Mouse (Mus musculus): Measurements from ENCODE around the gene Megf6. TPM values are rescaled to one million over a fixed set of nuclear protein-coding genes. Genes with fewer than 3 reads are reported as not detected.

Gene Megf6
- polyA plus RNA-seq, 1 experiment from 2014 or later, result 12.7 TPM

GRCm38 (mm10) chr4:154137139-154137538 is 33.4 kb upstream of the Megf6 start:
- Histone ChIP-seq H3K9me3 (ENCODE audit: control insufficient read depth, low read length) (no peaks in the 10 kb centered on the region), H3K4me2 (replicated peaks; ENCODE audit: low read depth, low read length) (no peak overlapping the region), H3K4me3 (ENCODE audit: low read length) (no peak overlapping the region), H3K36me3 (ENCODE audit: control insufficient read depth, insufficient read depth, low read length) (no peaks in the 10 kb centered on the region), H3K4me1 (ENCODE audit: control insufficient read depth, insufficient read depth, low read length) (peaks cover 18% of the 10 kb centered on the region), H3K9ac (ENCODE audit: low read depth, low read length) (no peak overlapping the region), H3K27ac (ENCODE audit: low read depth, low read length) (no peak overlapping the region), H3K27me3 (ENCODE audit: control insufficient read depth, insufficient read depth, low read length) (peaks cover 50% of the 10 kb centered on the region)
- ATAC-seq (ENCODE audit: low FRiP score, low TSS enrichment), result no peak
- WGBS, result 65% methylated on average over 5 of the region's 5 CpGs

GRCm38 (mm10) chr4:154139671-154140181 is 30.8 kb upstream of the Megf6 start:
- peak overlapping the region; percentile 58 for H3K9ac ChIP-seq (ENCODE audit: low read depth, low read length)
- under 1% methylated on average over 43 of the region's 59 CpGs for WGBS
- peak; percentile 39 for ATAC-seq (ENCODE audit: low FRiP score, low TSS enrichment)
- H3K36me3 ChIP-seq (ENCODE audit: control insufficient read depth, insufficient read depth, low read length), result no peaks in the 10 kb centered on the region
- H3K27me3 ChIP-seq (ENCODE audit: control insufficient read depth, insufficient read depth, low read length), result peaks cover 50% of the 10 kb centered on the region
- H3K9me3 ChIP-seq (ENCODE audit: control insufficient read depth, low read length), result no peaks in the 10 kb centered on the region
- peak overlapping the region; percentile 91 for H3K4me2 ChIP-seq (replicated peaks; ENCODE audit: low read depth, low read length)
- H3K4me1 ChIP-seq (ENCODE audit: control insufficient read depth, insufficient read depth, low read length), result peaks cover 19% of the 10 kb centered on the region
- H3K27ac ChIP-seq (ENCODE audit: low read depth, low read length), result no peak overlapping the region
- H3K4me3 ChIP-seq (ENCODE audit: low read length), result peak overlapping the region; percentile 50

GRCm38 (mm10) chr4:154140182-154140212 is 30.5 kb upstream of the Megf6 start, which contains the start of gene Trp73:
Gene Trp73 (minus strand): TSS chr4:154140208.
- no CpG with 5 or more reads among the region's 4 CpGs for WGBS
- Histone ChIP-seq H3K4me3 (ENCODE audit: low read length) (peak within 1 kb of the TSS; percentile 50), H3K9ac (ENCODE audit: low read depth, low read length) (peak within 1 kb of the TSS; percentile 58), H3K27me3 (ENCODE audit: control insufficient read depth, insufficient read depth, low read length) (peaks cover 50% of the 10 kb centered on the region), H3K27ac (ENCODE audit: low read depth, low read length) (no peak within 1 kb of the TSS), H3K4me1 (ENCODE audit: control insufficient read depth, insufficient read depth, low read length) (peaks cover 19% of the 10 kb centered on the region), H3K36me3 (ENCODE audit: control insufficient read depth, insufficient read depth, low read length) (no peaks in the 10 kb centered on the region), H3K9me3 (ENCODE audit: control insufficient read depth, low read length) (no peaks in the 10 kb centered on the region), H3K4me2 (replicated peaks; ENCODE audit: low read depth, low read length) (peak within 1 kb of the TSS; percentile 91)
- ATAC-seq (ENCODE audit: low FRiP score, low TSS enrichment), result no peak

GRCm38 (mm10) chr4:154140213-154141008 is 30.1 kb upstream of the Megf6 start:
- H3K27ac ChIP-seq (ENCODE audit: low read depth, low read length), result no peak overlapping the region
- ATAC-seq (ENCODE audit: low FRiP score, low TSS enrichment), result peak; percentile 8; the same call in 1 of the 2 replicates
- H3K36me3 ChIP-seq (ENCODE audit: control insufficient read depth, insufficient read depth, low read length), result no peaks in the 10 kb centered on the region
- H3K4me1 ChIP-seq (ENCODE audit: control insufficient read depth, insufficient read depth, low read length), result peaks cover 19% of the 10 kb centered on the region
- H3K9ac ChIP-seq (ENCODE audit: low read depth, low read length), result peak overlapping the region; percentile 58
- peaks cover 48% of the 10 kb centered on the region for H3K27me3 ChIP-seq (ENCODE audit: control insufficient read depth, insufficient read depth, low read length)
- 1% methylated on average over 40 of the region's 46 CpGs for WGBS
- no peaks in the 10 kb centered on the region for H3K9me3 ChIP-seq (ENCODE audit: control insufficient read depth, low read length)
- peak overlapping the region; percentile 50 for H3K4me3 ChIP-seq (ENCODE audit: low read length)
- H3K4me2 ChIP-seq (replicated peaks; ENCODE audit: low read depth, low read length), result peak overlapping the region; percentile 91

GRCm38 (mm10) chr4:154141009-154141867 is 29.3 kb upstream of the Megf6 start:
- peaks cover 2% of the 10 kb centered on the region; the same call in 1 of the 2 replicates for H3K36me3 ChIP-seq (ENCODE audit: control insufficient read depth, insufficient read depth, low read length)
- peak overlapping the region; percentile 91 for H3K4me2 ChIP-seq (replicated peaks; ENCODE audit: low read depth, low read length)
- peaks cover 47% of the 10 kb centered on the region for H3K27me3 ChIP-seq (ENCODE audit: control insufficient read depth, insufficient read depth, low read length)
- peaks cover 19% of the 10 kb centered on the region for H3K4me1 ChIP-seq (ENCODE audit: control insufficient read depth, insufficient read depth, low read length)
- H3K9ac ChIP-seq (ENCODE audit: low read depth, low read length), result no peak overlapping the region
- H3K27ac ChIP-seq (ENCODE audit: low read depth, low read length), result no peak overlapping the region
- no peak for ATAC-seq (ENCODE audit: low FRiP score, low TSS enrichment)
- WGBS, result 2% methylated on average over 42 of the region's 42 CpGs
- H3K4me3 ChIP-seq (ENCODE audit: low read length), result peak overlapping the region; percentile 82; the same call in 1 of the 2 replicates
- no peaks in the 10 kb centered on the region for H3K9me3 ChIP-seq (ENCODE audit: control insufficient read depth, low read length)

GRCm38 (mm10) chr4:154142211-154143040 is 28.1 kb upstream of the Megf6 start, which contains the start of gene Wrap73:
Gene Wrap73 (plus strand): TSS chr4:154142372.
- WGBS, result 2% methylated on average over 48 of the region's 49 CpGs
- peak; percentile 89 for ATAC-seq (ENCODE audit: low FRiP score, low TSS enrichment)
- peak within 1 kb of the TSS; percentile 82 for H3K9ac ChIP-seq (ENCODE audit: low read depth, low read length)
- peaks cover 19% of the 10 kb centered on the region for H3K4me1 ChIP-seq (ENCODE audit: control insufficient read depth, insufficient read depth, low read length)
- H3K36me3 ChIP-seq (ENCODE audit: control insufficient read depth, insufficient read depth, low read length), result peaks cover 13% of the 10 kb centered on the region; the same call in 1 of the 2 replicates
- peak within 1 kb of the TSS; percentile 89 for H3K27ac ChIP-seq (ENCODE audit: low read depth, low read length)
- H3K4me2 ChIP-seq (replicated peaks; ENCODE audit: low read depth, low read length), result peak within 1 kb of the TSS; percentile 89
- H3K9me3 ChIP-seq (ENCODE audit: control insufficient read depth, low read length), result no peaks in the 10 kb centered on the region
- peak within 1 kb of the TSS; percentile 82 for H3K4me3 ChIP-seq (ENCODE audit: low read length)
- peaks cover 45% of the 10 kb centered on the region for H3K27me3 ChIP-seq (ENCODE audit: control insufficient read depth, insufficient read depth, low read length)

GRCm38 (mm10) chr4:154144712-154145111 is 25.8 kb upstream of the Megf6 start:
- Histone ChIP-seq H3K36me3 (ENCODE audit: control insufficient read depth, insufficient read depth, low read length) (peaks cover 23% of the 10 kb centered on the region; the same call in 1 of the 2 replicates), H3K9ac (ENCODE audit: low read depth, low read length) (no peak overlapping the region), H3K4me3 (ENCODE audit: low read length) (no peak overlapping the region), H3K27me3 (ENCODE audit: control insufficient read depth, insufficient read depth, low read length) (peaks cover 23% of the 10 kb centered on the region), H3K4me2 (replicated peaks; ENCODE audit: low read depth, low read length) (no peak overlapping the region), H3K4me1 (ENCODE audit: control insufficient read depth, insufficient read depth, low read length) (peaks cover 14% of the 10 kb centered on the region), H3K9me3 (ENCODE audit: control insufficient read depth, low read length) (no peaks in the 10 kb centered on the region), H3K27ac (ENCODE audit: low read depth, low read length) (no peak overlapping the region)
- ATAC-seq (ENCODE audit: low FRiP score, low TSS enrichment), result no peak
- WGBS, result 75% methylated on average over 3 of the region's 3 CpGs

GRCm38 (mm10) chr4:154146342-154146741 is 24.2 kb upstream of the Megf6 start:
- H3K9ac ChIP-seq (ENCODE audit: low read depth, low read length), result no peak overlapping the region
- H3K27me3 ChIP-seq (ENCODE audit: control insufficient read depth, insufficient read depth, low read length), result peaks cover 6% of the 10 kb centered on the region
- H3K9me3 ChIP-seq (ENCODE audit: control insufficient read depth, low read length), result no peaks in the 10 kb centered on the region
- H3K4me3 ChIP-seq (ENCODE audit: low read length), result no peak overlapping the region
- ATAC-seq (ENCODE audit: low FRiP score, low TSS enrichment), result no peak
- H3K4me1 ChIP-seq (ENCODE audit: control insufficient read depth, insufficient read depth, low read length), result 0 out of 2 replicates have a peak, but pooled peaks cover 8% of the 10 kb centered on the region
- H3K4me2 ChIP-seq (replicated peaks; ENCODE audit: low read depth, low read length), result no peak overlapping the region
- no peak overlapping the region for H3K27ac ChIP-seq (ENCODE audit: low read depth, low read length)
- 85% methylated on average over 10 of the region's 10 CpGs for WGBS
- H3K36me3 ChIP-seq (ENCODE audit: control insufficient read depth, insufficient read depth, low read length), result peaks cover 33% of the 10 kb centered on the region; the same call in 1 of the 2 replicates
